Comparison of ENCODE assay signal across 8 mouse cellular contexts in the genomic region with DNA sequence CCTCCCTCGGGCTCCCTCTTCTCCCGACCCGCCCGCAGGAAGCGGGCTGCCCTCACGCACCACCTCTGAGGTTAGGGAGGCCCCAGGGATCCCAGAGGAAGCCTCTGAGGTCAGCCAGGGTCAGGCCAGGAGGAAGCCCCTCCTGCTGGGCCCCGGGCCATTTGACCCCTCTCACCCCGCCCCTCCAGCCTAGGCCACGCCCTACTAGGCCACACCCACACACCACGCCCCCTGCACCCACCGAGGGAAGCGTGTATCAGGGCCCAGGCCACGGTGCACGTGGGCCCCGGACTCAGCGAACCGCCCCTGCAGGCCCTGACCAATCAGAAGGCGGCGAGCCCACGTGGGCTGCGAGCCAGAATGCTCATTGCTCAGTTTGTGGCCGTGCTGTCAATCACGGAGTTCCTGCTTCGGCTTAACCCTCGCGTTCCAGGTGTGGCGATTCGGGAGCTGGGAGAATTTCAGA. TPM values are rescaled to one million over a fixed set of nuclear protein-coding genes. Genes with fewer than 3 reads are reported as not detected.
DNase-seq lines count a peak whose midpoint lies in the region; ATAC-seq lines count a peak whose summit lies in the region.

Gene Tle6 (minus strand): TSS at position 336 of the 466 bp plus-strand sequence.

- peak; percentile 90 for DNase-seq in MEL-GATA-1-ER (ENCODE audit: extremely low read depth, low read depth)
- peak; percentile 96 for DNase-seq in cerebellum, adult 9-10 months
- peak; percentile 89 to 94 for DNase-seq in frontal cortex, adult 2 months (ENCODE audit: extremely low spot score in 1 of 2, low spot score in 1 of 2)
- DNase-seq in hindbrain, embryonic 11.5 days (ENCODE audit: low spot score): peak; percentile 99
- peak; percentile 94 to 95 for DNase-seq in layer of hippocampus, postnatal 10 days (ENCODE audit: low spot score in 2 of 2)
- DNase-seq in lung, postnatal 10 days: peak; percentile 97
- peak; percentile 95 for DNase-seq in ovary, postnatal 36 days (ENCODE audit: low spot score)
- DNase-seq in thymus, postnatal 25 days: peak; percentile 96

- H3K4me2 ChIP-seq in hindbrain, embryonic 11.5 days (replicated peaks; ENCODE audit: low read depth, low read length): peak within 1 kb of the TSS; percentile 9; the same call in 1 of the 2 replicates

- H3K36me3 ChIP-seq in hindbrain, embryonic 11.5 days (ENCODE audit: control insufficient read depth, insufficient read depth, low read length): no peaks in the 10 kb centered on the region

- no peak within 1 kb of the TSS for H3K9ac ChIP-seq in hindbrain, embryonic 11.5 days (ENCODE audit: low read depth, low read length)

- peaks cover 16% of the 10 kb centered on the region for H3K4me1 ChIP-seq in hindbrain, embryonic 11.5 days (replicated peaks; ENCODE audit: control insufficient read depth, insufficient read depth, low read length)

- peaks cover 34% of the 10 kb centered on the region for H3K27me3 ChIP-seq in hindbrain, embryonic 11.5 days (ENCODE audit: control insufficient read depth, insufficient read depth, low read length)

- H3K27ac ChIP-seq in hindbrain, embryonic 11.5 days (ENCODE audit: low read depth, low read length): no peak within 1 kb of the TSS

- WGBS in hindbrain, embryonic 11.5 days: under 1% methylated on average over 28 of the region's 28 CpGs

- H3K4me3 ChIP-seq in hindbrain, embryonic 11.5 days (ENCODE audit: low read depth, low read length): no peak within 1 kb of the TSS

- no peaks in the 10 kb centered on the region for H3K9me3 ChIP-seq in hindbrain, embryonic 11.5 days (ENCODE audit: control insufficient read depth, low read length)

- ATAC-seq in hindbrain, embryonic 11.5 days (ENCODE audit: low FRiP score): peak; percentile 84

RNA-seq across cellular contexts. Expression of gene Tle6, which starts in this region (rescaled TPM):
- 12.8 and 17.4 TPM in 2 replicates for polyA plus RNA-seq in frontal cortex, adult 2 months (2012; rRNA removed)
- polyA plus RNA-seq in hindbrain, embryonic 11.5 days (2014; fragmentation: Nextera tagmentation; extraction: Ambion mirVana): 5.1 and 7.7 TPM in 2 replicates
- 1 to 10 TPM; 1.7 to 2.4 TPM for total RNA-seq in layer of hippocampus, postnatal 10 days (2021)
